9 mouse cellular contexts compared by ENCODE assay signal in genomic region chr3:123092442-123092841, GRCm38 (mm10). TPM values are rescaled to one million over a fixed set of nuclear protein-coding genes. Genes with fewer than 3 reads are reported as not detected.
A peak's percentile ranks its signal among the peaks of the same experiment; 100 is the strongest.
DNase-seq lines count a peak whose midpoint lies in the region; ATAC-seq and TF ChIP-seq lines count a peak whose summit lies in the region.
"Had no signal": no experiment of that assay in that cellular context is flagged by ENCODE, and none has a peak within 500 bp of the region (broad histone marks: within the 10 kb centered on the region; RNA-seq: fewer than 3 reads in every experiment).

No protein-coding gene starts in this region.

- no peak overlapping the region for H3K9ac ChIP-seq in forebrain, postnatal 0 days
- no peak overlapping the region for H3K9ac ChIP-seq in limb, embryonic 14.5 days (ENCODE audit: low read depth, low read length, severe bottlenecking)

- no peaks in the 10 kb centered on the region for H3K9me3 ChIP-seq in forebrain, postnatal 0 days (ENCODE audit: low read length)
- H3K9me3 ChIP-seq in forebrain, embryonic 10.5 days = no peaks in the 10 kb centered on the region
- no peaks in the 10 kb centered on the region for H3K9me3 ChIP-seq in limb, embryonic 14.5 days (ENCODE audit: control insufficient read depth, low read length)

- 35% methylated on average over 6 of the region's 6 CpGs for WGBS in forebrain, postnatal 0 days
- 69% methylated on average over 6 of the region's 6 CpGs for WGBS in forebrain, embryonic 10.5 days
- 42% methylated on average over 6 of the region's 6 CpGs for WGBS in limb, embryonic 14.5 days

- peaks cover 14% of the 10 kb centered on the region for H3K4me1 ChIP-seq in forebrain, postnatal 0 days (ENCODE audit: insufficient read depth)
- 0 out of 2 replicates have a peak, but pooled peaks cover 7% of the 10 kb centered on the region for H3K4me1 ChIP-seq in forebrain, embryonic 10.5 days
- H3K4me1 ChIP-seq in limb, embryonic 14.5 days (ENCODE audit: control insufficient read depth, insufficient read depth, low read length) = peaks cover 13% of the 10 kb centered on the region

- no peak for DNase-seq in forebrain, postnatal 0 days
- no peak for DNase-seq in forebrain, embryonic 10.5 days (ENCODE audit: extremely low spot score, low spot score)
- DNase-seq in Muller cell, postnatal 12 days (ENCODE audit: inconsistent ontology term) = peak; percentile 45
- DNase-seq in gastrocnemius, postnatal 25 days = peak; percentile 91
- DNase-seq in limb, embryonic 14.5 days (ENCODE audit: low spot score) = peak; percentile 44
- no peak for DNase-seq in yolk sac, embryonic 10.5 days (ENCODE audit: low spot score)
- no peak for DNase-seq in embryo, embryonic 10 days (ENCODE audit: low spot score)

- H3K27me3 ChIP-seq in forebrain, postnatal 0 days (ENCODE audit: insufficient read depth, low read length) = no peaks in the 10 kb centered on the region
- H3K27me3 ChIP-seq in forebrain, embryonic 10.5 days (ENCODE audit: poor library complexity, severe bottlenecking) = no peaks in the 10 kb centered on the region
- no peaks in the 10 kb centered on the region for H3K27me3 ChIP-seq in limb, embryonic 14.5 days (ENCODE audit: control insufficient read depth, insufficient read depth, low read length)

- peak overlapping the region; percentile 82 for H3K27ac ChIP-seq in forebrain, postnatal 0 days (ENCODE audit: low read depth, low read length)
- H3K27ac ChIP-seq in forebrain, embryonic 10.5 days = no peak overlapping the region
- no peak overlapping the region for H3K27ac ChIP-seq in limb, embryonic 14.5 days (replicated peaks; ENCODE audit: low read depth, low read length)

- no peak for TF ChIP-seq CTCF in forebrain, postnatal 0 days (IDR thresholded peaks at IDR 0.05; ENCODE audit: low read depth)

- H3K4me3 ChIP-seq in forebrain, postnatal 0 days (ENCODE audit: low read depth, low read length) = no peak overlapping the region
- no peak overlapping the region for H3K4me3 ChIP-seq in forebrain, embryonic 10.5 days
- no peak overlapping the region for H3K4me3 ChIP-seq in limb, embryonic 14.5 days (replicated peaks; ENCODE audit: low read length)

- ATAC-seq in forebrain, postnatal 0 days = peak; percentile 50
- ATAC-seq in limb, embryonic 14.5 days (ENCODE audit: low FRiP score, low read depth) = no peak; the same call in 1 of the 2 replicates
- no peak for ATAC-seq in megakaryocyte, adult 5-6 weeks (ENCODE audit: poor library complexity, severe bottlenecking)

- H3K36me3 ChIP-seq in forebrain, postnatal 0 days (ENCODE audit: insufficient read depth) = no peaks in the 10 kb centered on the region
- no peaks in the 10 kb centered on the region for H3K36me3 ChIP-seq in forebrain, embryonic 10.5 days (replicated peaks)
- H3K36me3 ChIP-seq in limb, embryonic 14.5 days (ENCODE audit: control insufficient read depth, insufficient read depth, low read length) = no peaks in the 10 kb centered on the region

- H3K4me2 ChIP-seq in forebrain, postnatal 0 days (ENCODE audit: low read depth) = no peak overlapping the region
- no peak overlapping the region for H3K4me2 ChIP-seq in limb, embryonic 14.5 days (replicated peaks; ENCODE audit: low read depth, low read length, severe bottlenecking)

- no peak for TF ChIP-seq POLR2A in limb, embryonic 14.5 days (IDR thresholded peaks at IDR 0.05; ENCODE audit: borderline replicate concordance, extremely low read depth, insufficient read depth, insufficient read length)

RNA-seq across cellular contexts. Expression of gene Myoz2, which starts 57.6 kb away (rescaled TPM):
- 0.14 and 0.15 TPM in 2 replicates for total RNA-seq in forebrain, postnatal 0 days (2014; rRNA removed)
- not detected in 2 replicates for polyA plus RNA-seq in forebrain, postnatal 0 days (2015; fragmentation: Nextera tagmentation; extraction: Ambion mirVana)
- polyA plus RNA-seq in forebrain, embryonic 10.5 days (2016; fragmentation: Nextera tagmentation; extraction: Ambion mirVana) = not detected in 2 replicates
- 100 to 1,000 TPM; 318 to 503 TPM for total RNA-seq in gastrocnemius, postnatal 25 days (2021)
- 13.9 and 20.2 TPM in 2 replicates for polyA plus RNA-seq in limb, embryonic 14.5 days (2012; rRNA removed)
- polyA plus RNA-seq in limb, embryonic 14.5 days (2014; fragmentation: Nextera tagmentation; extraction: Ambion mirVana) = 20.2 and 34.6 TPM in 2 replicates
- not detected in 2 replicates for total RNA-seq in megakaryocyte, adult 5-6 weeks (2015)
- total RNA-seq in megakaryocyte, adult 5-6 weeks (2017) = not detected in 2 replicates
- total RNA-seq: layer of hippocampus, postnatal 10 days had no signal

Comparison
In these comparisons a context has a peak if more than half of its experiments do, and no peak if none do; other contexts are left out.
1. DNase-seq: peak in Muller cell, postnatal 12 days (single experiment), gastrocnemius, postnatal 25 days (single experiment) and limb, embryonic 14.5 days (single experiment); none in forebrain, postnatal 0 days (single experiment), forebrain, embryonic 10.5 days (single experiment), yolk sac, embryonic 10.5 days (single experiment) and embryo, embryonic 10 days (single experiment).
2. RNA of gene Myoz2, which starts 57.6 kb away (total RNA-seq): 318 to 503 TPM in gastrocnemius, postnatal 25 days; 0.14 to 0.15 TPM in forebrain, postnatal 0 days and not detected in megakaryocyte, adult 5-6 weeks; every median in the first group is over 100 times any median in the second.